Mouse (Mus musculus): ENCODE measurements at regions not wholly inside any gene's neighbourhood (a gene's known extent, or its start where the extent isn't known, plus 50 kb on each side); places are given as distances from the start of the nearest gene placed in this dataset.
A peak's percentile ranks its signal among the peaks of the same experiment; 100 is the strongest.

DNA sequence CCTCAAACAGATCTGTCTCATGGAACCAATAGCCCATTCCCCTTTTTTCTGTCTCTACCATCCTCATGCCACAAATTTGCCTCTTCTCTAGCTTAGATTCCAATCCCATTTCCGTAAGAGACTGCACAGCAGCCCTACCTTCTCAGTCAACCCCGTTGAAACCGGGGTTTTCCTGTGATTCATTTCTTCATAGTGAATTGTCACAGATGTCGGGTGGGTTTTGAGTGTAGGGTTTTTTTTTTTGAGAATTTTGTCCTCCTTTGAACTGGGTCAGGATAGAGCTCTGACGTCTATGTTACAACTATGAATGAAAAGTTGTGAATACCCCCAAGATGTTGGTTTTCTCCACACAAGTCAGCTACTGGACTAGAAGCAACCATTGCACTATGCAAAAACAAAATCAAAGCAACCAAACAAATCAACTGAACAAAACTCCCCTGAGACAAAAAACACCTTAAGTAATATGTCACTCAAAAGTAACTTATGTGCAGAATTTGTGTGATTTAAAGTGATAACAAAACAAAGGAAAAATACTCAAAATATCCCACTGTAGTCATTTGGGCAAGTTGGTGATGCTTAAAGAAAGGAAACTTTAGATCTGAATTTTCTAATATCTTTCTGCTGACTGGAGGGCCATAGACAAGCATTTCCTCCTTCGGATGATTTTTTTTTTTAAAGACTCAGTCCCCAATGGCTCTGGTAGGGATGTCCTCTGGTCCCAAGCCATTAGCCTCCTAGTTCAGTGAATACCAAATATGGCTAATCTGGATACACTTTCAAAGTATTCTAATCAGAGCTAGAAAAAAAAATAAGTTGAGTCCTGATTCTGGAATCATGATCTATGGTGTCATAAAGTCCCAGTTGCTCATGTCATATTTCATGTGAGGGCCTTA, 120.7 kb upstream of the Tet2 start:
- no peak overlapping the region for H3K27ac ChIP-seq (replicated peaks in 1 of 2; ENCODE audit: control insufficient read depth in 1 of 2, insufficient read depth in 1 of 2, low read depth in 2 of 2, low read length in 2 of 2)
- WGBS = 80% methylated on average over 6 of the region's 6 CpGs
- no peak overlapping the region for H3K9ac ChIP-seq (ENCODE audit: low read length)
- H3K36me3 ChIP-seq (ENCODE audit: control insufficient read depth, insufficient read depth, low read length) = no peaks in the 10 kb centered on the region
- no peak for ATAC-seq (ENCODE audit: insufficient number of reproducible peaks, insufficient read depth, low FRiP score, low read depth)
- H3K4me3 ChIP-seq (ENCODE audit: control insufficient read depth in 1 of 2, insufficient read depth in 1 of 2, low read depth in 1 of 2, low read length in 2 of 2) = no peak overlapping the region
- H3K9me3 ChIP-seq (ENCODE audit: control insufficient read depth, low read length) = no peaks in the 10 kb centered on the region
- H3K4me2 ChIP-seq (ENCODE audit: low read length) = no peak overlapping the region
- no peaks in the 10 kb centered on the region for H3K27me3 ChIP-seq (ENCODE audit: control insufficient read depth, insufficient read depth, low read length)
- no peaks in the 10 kb centered on the region for H3K4me1 ChIP-seq (ENCODE audit: control insufficient read depth in 2 of 2, insufficient read depth in 2 of 2, low read length in 2 of 2)

DNA sequence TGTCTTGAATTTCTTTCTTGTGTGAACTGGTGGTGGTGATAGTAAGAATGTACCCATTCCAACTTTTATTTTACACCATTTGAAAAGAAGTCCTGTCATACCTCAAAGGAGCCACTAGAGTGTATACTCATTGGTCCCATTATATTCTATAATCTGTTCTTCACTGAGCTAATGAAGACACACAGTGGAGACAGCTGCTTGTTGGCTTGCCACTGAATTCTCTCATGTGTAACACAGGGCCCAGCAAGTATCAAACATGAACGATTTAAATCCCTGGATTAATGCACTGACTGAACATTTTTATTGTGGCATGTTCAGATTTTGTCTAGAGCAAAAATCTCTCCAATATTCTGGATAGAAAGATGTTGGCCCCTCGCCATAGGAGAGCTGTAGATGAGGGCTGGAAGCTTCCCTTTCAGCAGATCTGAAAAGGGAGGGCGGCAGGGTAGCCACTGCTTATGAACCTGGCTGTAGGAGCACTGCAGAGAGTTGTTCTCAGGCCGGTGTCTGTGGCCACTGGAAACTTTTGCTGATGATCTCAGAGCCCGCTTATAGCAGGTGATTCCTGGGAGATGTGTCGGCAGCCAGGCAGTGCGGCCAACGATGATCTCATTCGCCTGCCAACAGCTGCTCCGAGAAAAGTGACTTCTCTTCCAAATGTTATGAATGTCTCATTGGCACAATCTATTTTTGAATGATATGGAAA, 128.0 kb upstream of the Tet2 start:
- H3K36me3 ChIP-seq (ENCODE audit: control insufficient read depth, insufficient read depth, low read length) = no peaks in the 10 kb centered on the region
- peaks cover 0 to 3% of the 10 kb centered on the region in 2 experiments; a peak in 2 of 4 replicates for H3K4me1 ChIP-seq (ENCODE audit: control insufficient read depth in 2 of 2, insufficient read depth in 2 of 2, low read length in 2 of 2)
- H3K27ac ChIP-seq (replicated peaks in 1 of 2; ENCODE audit: control insufficient read depth in 1 of 2, insufficient read depth in 1 of 2, low read depth in 2 of 2, low read length in 2 of 2) = peak overlapping the region; percentile 80 to 85
- no peaks in the 10 kb centered on the region for H3K27me3 ChIP-seq (ENCODE audit: control insufficient read depth, insufficient read depth, low read length)
- H3K9ac ChIP-seq (ENCODE audit: low read length) = no peak overlapping the region
- no peaks in the 10 kb centered on the region for H3K9me3 ChIP-seq (ENCODE audit: control insufficient read depth, low read length)
- peak overlapping the region; percentile 31; the same call in 1 of the 2 replicates for H3K4me2 ChIP-seq (ENCODE audit: low read length)
- 22% methylated on average over 10 of the region's 10 CpGs for WGBS
- peak; percentile 69; the same call in 1 of the 2 replicates for ATAC-seq (ENCODE audit: insufficient number of reproducible peaks, insufficient read depth, low FRiP score, low read depth)
- H3K4me3 ChIP-seq (ENCODE audit: control insufficient read depth in 1 of 2, insufficient read depth in 1 of 2, low read depth in 1 of 2, low read length in 2 of 2) = no peak overlapping the region

DNA sequence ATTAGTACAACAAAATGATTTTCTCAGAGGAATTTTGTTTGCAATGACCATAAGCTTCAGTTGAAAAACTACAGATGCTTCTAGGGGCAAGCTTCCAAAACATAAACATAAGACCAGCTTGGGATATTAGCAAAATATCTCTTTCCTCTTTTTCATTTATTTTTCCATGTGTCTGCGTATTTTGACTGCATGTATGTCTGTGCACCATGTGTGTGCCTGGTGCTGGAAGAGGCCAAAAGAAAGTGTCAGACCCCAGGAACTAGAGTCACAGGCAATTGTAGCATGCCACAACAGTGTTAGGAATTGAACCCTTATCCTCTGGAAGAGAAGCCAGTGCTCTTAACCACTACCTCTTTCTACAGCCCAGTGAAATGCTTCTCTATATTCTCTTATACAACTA, 133.0 kb upstream of the Tet2 start:
- Histone ChIP-seq H3K9me3 (ENCODE audit: control insufficient read depth, low read length) (no peaks in the 10 kb centered on the region), H3K4me2 (ENCODE audit: low read length) (no peak overlapping the region), H3K36me3 (ENCODE audit: control insufficient read depth, insufficient read depth, low read length) (no peaks in the 10 kb centered on the region), H3K4me1 (ENCODE audit: control insufficient read depth in 2 of 2, insufficient read depth in 2 of 2, low read length in 2 of 2) (peaks cover 3% of the 10 kb centered on the region in 2 experiments), H3K27me3 (ENCODE audit: control insufficient read depth, insufficient read depth, low read length) (no peaks in the 10 kb centered on the region), H3K9ac (ENCODE audit: low read length) (no peak overlapping the region), H3K27ac (replicated peaks in 1 of 2; ENCODE audit: control insufficient read depth in 1 of 2, insufficient read depth in 1 of 2, low read depth in 2 of 2, low read length in 2 of 2) (no peak overlapping the region), H3K4me3 (ENCODE audit: control insufficient read depth in 1 of 2, insufficient read depth in 1 of 2, low read depth in 1 of 2, low read length in 2 of 2) (no peak overlapping the region)
- ATAC-seq (ENCODE audit: insufficient number of reproducible peaks, insufficient read depth, low FRiP score, low read depth) = no peak
- WGBS = 86% methylated on average over 1 of the region's 1 CpGs

GRCm38 (mm10) chr3:133679891-133680290, 135.0 kb upstream of the Tet2 start:
- Histone ChIP-seq H3K36me3 (ENCODE audit: control insufficient read depth, insufficient read depth, low read length) (no peaks in the 10 kb centered on the region), H3K27me3 (ENCODE audit: control insufficient read depth, insufficient read depth, low read length) (no peaks in the 10 kb centered on the region), H3K4me1 (ENCODE audit: control insufficient read depth in 2 of 2, insufficient read depth in 2 of 2, low read length in 2 of 2) (peaks cover 2 to 3% of the 10 kb centered on the region in 2 experiments; a peak in 2 of 4 replicates), H3K4me3 (ENCODE audit: control insufficient read depth in 1 of 2, insufficient read depth in 1 of 2, low read depth in 1 of 2, low read length in 2 of 2) (no peak overlapping the region), H3K9ac (ENCODE audit: low read length) (no peak overlapping the region), H3K4me2 (ENCODE audit: low read length) (no peak overlapping the region), H3K27ac (replicated peaks in 1 of 2; ENCODE audit: control insufficient read depth in 1 of 2, insufficient read depth in 1 of 2, low read depth in 2 of 2, low read length in 2 of 2) (no peak overlapping the region), H3K9me3 (ENCODE audit: control insufficient read depth, low read length) (no peaks in the 10 kb centered on the region)
- no peak for ATAC-seq (ENCODE audit: insufficient number of reproducible peaks, insufficient read depth, low FRiP score, low read depth)
- 53% methylated on average over 1 of the region's 1 CpGs for WGBS

DNA sequence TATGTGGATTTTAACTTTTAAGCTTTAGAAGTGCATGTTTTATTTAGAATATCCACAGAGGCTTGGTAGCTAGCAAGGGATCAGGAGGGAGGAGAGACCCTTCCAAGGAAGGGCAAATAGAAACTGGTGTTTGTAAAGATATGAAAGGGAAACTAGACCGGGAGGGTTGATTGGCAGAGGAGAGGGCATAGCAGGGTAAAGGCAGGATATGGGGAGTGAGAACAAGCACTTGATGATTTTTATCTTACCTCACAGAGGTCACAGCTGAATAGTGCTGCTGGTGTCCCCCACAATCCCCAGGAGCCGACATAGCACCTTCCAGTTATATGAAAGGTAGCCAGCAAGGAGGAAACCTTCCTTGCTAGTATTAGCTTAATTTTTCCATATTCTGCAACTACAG, 135.4 kb upstream of the Tet2 start:
- Histone ChIP-seq H3K9ac (ENCODE audit: low read length) (no peak overlapping the region), H3K4me1 (ENCODE audit: control insufficient read depth in 2 of 2, insufficient read depth in 2 of 2, low read length in 2 of 2) (peaks cover 2 to 5% of the 10 kb centered on the region in 2 experiments; a peak in 2 of 4 replicates), H3K4me2 (ENCODE audit: low read length) (no peak overlapping the region), H3K4me3 (ENCODE audit: control insufficient read depth in 1 of 2, insufficient read depth in 1 of 2, low read depth in 1 of 2, low read length in 2 of 2) (no peak overlapping the region), H3K36me3 (ENCODE audit: control insufficient read depth, insufficient read depth, low read length) (no peaks in the 10 kb centered on the region), H3K27ac (replicated peaks in 1 of 2; ENCODE audit: control insufficient read depth in 1 of 2, insufficient read depth in 1 of 2, low read depth in 2 of 2, low read length in 2 of 2) (no peak overlapping the region), H3K27me3 (ENCODE audit: control insufficient read depth, insufficient read depth, low read length) (no peaks in the 10 kb centered on the region), H3K9me3 (ENCODE audit: control insufficient read depth, low read length) (no peaks in the 10 kb centered on the region)
- 33% methylated on average over 2 of the region's 2 CpGs for WGBS
- ATAC-seq (ENCODE audit: insufficient number of reproducible peaks, insufficient read depth, low FRiP score, low read depth) = no peak

DNA sequence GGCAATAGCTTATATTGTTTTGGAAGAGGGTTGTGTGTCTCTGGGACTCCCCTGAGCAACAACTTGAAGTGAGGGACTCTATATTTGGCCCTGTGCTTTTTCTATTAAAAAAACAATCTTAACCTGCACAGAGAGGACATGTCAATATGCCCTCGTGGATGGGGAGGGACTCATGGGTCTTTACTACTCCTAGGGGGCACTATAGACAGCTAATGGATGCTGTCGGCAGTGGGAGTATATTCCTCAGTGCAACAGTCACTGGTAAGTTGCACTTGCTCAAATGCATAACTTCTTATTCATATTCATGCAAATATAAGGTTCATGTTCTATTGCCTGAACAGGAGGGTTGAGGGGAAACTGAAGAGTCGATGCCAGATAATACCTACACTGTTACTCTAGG, 135.9 kb upstream of the Tet2 start:
- no peak for ATAC-seq (ENCODE audit: insufficient number of reproducible peaks, insufficient read depth, low FRiP score, low read depth)
- WGBS = 85% methylated on average over 3 of the region's 3 CpGs

GRCm38 (mm10) chr3:133684196-133684743, 139.3 kb upstream of the Tet2 start:
- ATAC-seq (ENCODE audit: insufficient number of reproducible peaks, insufficient read depth, low FRiP score, low read depth) = no peak
- H3K4me3 ChIP-seq (ENCODE audit: control insufficient read depth in 1 of 2, insufficient read depth in 1 of 2, low read depth in 1 of 2, low read length in 2 of 2) = no peak overlapping the region
- no peaks in the 10 kb centered on the region for H3K27me3 ChIP-seq (ENCODE audit: control insufficient read depth, insufficient read depth, low read length)
- H3K27ac ChIP-seq (replicated peaks in 1 of 2; ENCODE audit: control insufficient read depth in 1 of 2, insufficient read depth in 1 of 2, low read depth in 2 of 2, low read length in 2 of 2) = no peak overlapping the region
- H3K9me3 ChIP-seq (ENCODE audit: control insufficient read depth, low read length) = no peaks in the 10 kb centered on the region
- H3K9ac ChIP-seq (ENCODE audit: low read length) = no peak overlapping the region
- no peaks in the 10 kb centered on the region for H3K36me3 ChIP-seq (ENCODE audit: control insufficient read depth, insufficient read depth, low read length)
- H3K4me1 ChIP-seq (ENCODE audit: control insufficient read depth in 2 of 2, insufficient read depth in 2 of 2, low read length in 2 of 2) = peaks cover 2 to 8% of the 10 kb centered on the region in 2 experiments; a peak in 2 of 4 replicates
- no peak overlapping the region for H3K4me2 ChIP-seq (ENCODE audit: low read length)
- 93% methylated on average over 5 of the region's 5 CpGs for WGBS

More for the DNA sequence above, 135.9 kb upstream of the Tet2 start:
- Histone ChIP-seq H3K4me1 (ENCODE audit: control insufficient read depth in 2 of 2, insufficient read depth in 2 of 2, low read length in 2 of 2) (peaks cover 2 to 8% of the 10 kb centered on the region in 2 experiments; a peak in 2 of 4 replicates), H3K9me3 (ENCODE audit: control insufficient read depth, low read length) (no peaks in the 10 kb centered on the region), H3K36me3 (ENCODE audit: control insufficient read depth, insufficient read depth, low read length) (no peaks in the 10 kb centered on the region), H3K27ac (replicated peaks in 1 of 2; ENCODE audit: control insufficient read depth in 1 of 2, insufficient read depth in 1 of 2, low read depth in 2 of 2, low read length in 2 of 2) (no peak overlapping the region), H3K27me3 (ENCODE audit: control insufficient read depth, insufficient read depth, low read length) (no peaks in the 10 kb centered on the region), H3K4me3 (ENCODE audit: control insufficient read depth in 1 of 2, insufficient read depth in 1 of 2, low read depth in 1 of 2, low read length in 2 of 2) (no peak overlapping the region), H3K4me2 (ENCODE audit: low read length) (no peak overlapping the region), H3K9ac (ENCODE audit: low read length) (no peak overlapping the region)
